Mouse (Mus musculus) urinary bladder, postnatal 4 days (tissue): Measurements from ENCODE around the gene Ctdspl.

Experiments used
- DNase-seq, 2 experiments: peaks; one replicate each; pipeline ENCODE4 v3.0.0; 2021 to 2022; ENCODE audit warnings: low spot score in 2 of 2

Ctdspl gene

GRCm38 (mm10) chr9:119028226-119029195 lies 102.3 kb downstream of the Ctdspl start:
- no peak for DNase-seq

- DNase-seq: peak; percentile 48 to 76
Observed at GRCm38 (mm10) chr9:119029568-119029967, 103.3 kb downstream of the Ctdspl start.

GRCm38 (mm10) chr9:119031038-119031437 lies 104.8 kb downstream of the Ctdspl start:
- no peak for DNase-seq

- peak in 1 of 2 experiments; percentile 60 for DNase-seq
Observed at GRCm38 (mm10) chr9:119031772-119032171, 105.5 kb downstream of the Ctdspl start.

GRCm38 (mm10) chr9:119032538-119032937 lies 106.3 kb downstream of the Ctdspl start:
- DNase-seq: no peak

- no peak for DNase-seq
Observed at GRCm38 (mm10) chr9:119033111-119033921, 107.1 kb downstream of the Ctdspl start.

- no peak for DNase-seq
Observed at GRCm38 (mm10) chr9:119034069-119034468, 107.8 kb downstream of the Ctdspl start.

- DNase-seq: no peak
Observed at GRCm38 (mm10) chr9:119034676-119035665, 108.7 kb downstream of the Ctdspl start.

GRCm38 (mm10) chr9:119035836-119036235 lies 109.6 kb downstream of the Ctdspl start:
- DNase-seq: no peak

GRCm38 (mm10) chr9:119037076-119037730 lies 111.0 kb downstream of the Ctdspl start:
- no peak for DNase-seq

- no peak for DNase-seq
Observed at GRCm38 (mm10) chr9:119038574-119038973, 112.3 kb downstream of the Ctdspl start.

- no peak for DNase-seq
Observed at GRCm38 (mm10) chr9:119040101-119040775, 114.0 kb downstream of the Ctdspl start.

GRCm38 (mm10) chr9:119048182-119048903 lies 122.1 kb downstream of the Ctdspl start:
- DNase-seq: no peak

- DNase-seq: no peak
Observed at GRCm38 (mm10) chr9:119051158-119051557, 124.9 kb downstream of the Ctdspl start.

GRCm38 (mm10) chr9:119052154-119052944 lies 126.1 kb downstream of the Ctdspl start, which contains the start of gene Vill:
Gene Vill, plus strand, starts transcription at chr9:119052778.
- DNase-seq: no peak

- no peak for DNase-seq
Observed at GRCm38 (mm10) chr9:119053964-119054576, 127.8 kb downstream of the Ctdspl start.

- DNase-seq: no peak
Observed at GRCm38 (mm10) chr9:119055336-119055735, 129.1 kb downstream of the Ctdspl start.

- DNase-seq: no peak
Observed at GRCm38 (mm10) chr9:119058245-119058644, 132.0 kb downstream of the Ctdspl start.
